Mouse (Mus musculus) heart, postnatal 0 days (tissue): Measurements from ENCODE around the gene Macc1. TPM values are rescaled to one million over a fixed set of nuclear protein-coding genes. Genes with fewer than 3 reads are reported as not detected.

Experiments used
- ATAC-seq: fragments of 200-750 bp; cut with Nextera tagmentation; 2 replicates; pipeline ENCODE4 v1.8.0; 2017; ENCODE audit warnings: low read depth, moderate number of reproducible peaks, moderate library complexity; ENCODE audit not compliant: insufficient read depth
- DNase-seq: peaks from one replicate; pipeline ENCODE4 v3.0.0-alpha.2; 2016; ENCODE audit warnings: low spot score
- H3K27ac ChIP-seq: fragments of 300-500 bp; sonication (generic); 2 replicates; pipeline ENCODE4 v1.5.1; 2014; ENCODE audit warnings: low read depth, mild to moderate bottlenecking
- H3K27me3 ChIP-seq: fragments of 300-500 bp; sonication (generic); 2 replicates; pipeline ENCODE4 v1.6.1; 2014; ENCODE audit warnings: low read length, mixed read lengths; ENCODE audit not compliant: control insufficient read depth, insufficient read depth
- H3K36me3 ChIP-seq: fragments of 300-500 bp; sonication (generic); replicated peaks from 2 replicates; pipeline ENCODE4 v1.6.1; 2014; ENCODE audit warnings: low read length, mixed read lengths; ENCODE audit not compliant: control insufficient read depth, insufficient read depth
- H3K4me1 ChIP-seq: fragments of 300-500 bp; sonication (generic); 2 replicates; pipeline ENCODE4 v1.6.1; 2014; ENCODE audit warnings: antibody characterized with exemption; ENCODE audit not compliant: control insufficient read depth, insufficient read depth
- H3K4me2 ChIP-seq: fragments of 300-500 bp; sonication (generic); 2 replicates; pipeline ENCODE4 v1.6.1; 2014; ENCODE audit warnings: low read depth, mild to moderate bottlenecking, low read length, moderate library complexity
- H3K4me3 ChIP-seq: fragments of 300-500 bp; sonication (generic); 2 replicates; pipeline ENCODE4 v1.5.1; 2014; ENCODE audit warnings: low read depth, low read length
- H3K9ac ChIP-seq: fragments of 300-500 bp; sonication (generic); replicated peaks from 2 replicates; pipeline ENCODE4 v1.6.1; 2014; ENCODE audit warnings: low read depth, low read length, mixed read lengths
- H3K9me3 ChIP-seq: fragments of 300-500 bp; sonication (generic); replicated peaks from 2 replicates; pipeline ENCODE4 v1.6.1; 2016; ENCODE audit warnings: low read length; ENCODE audit not compliant: control insufficient read depth
- CTCF ChIP-seq: IDR thresholded peaks from 2 replicates; pipeline ENCODE4 v1.5.1; 2016; ENCODE audit warnings: antibody characterized with exemption, control low read depth, low read depth
- EP300 ChIP-seq: IDR thresholded peaks from 2 replicates; pipeline ENCODE4 v1.6.1; 2016; ENCODE audit warnings: antibody characterized with exemption, low read depth
- WGBS: fragments of 180-500 bp; shearing (Covaris S2); extraction: QIAGEN DNeasy Blood & Tissue Kit; methylation state at CpG from one replicate; pipeline ENCODE4 v1.1.7; 2014; 5-methylcytosine and 5-hydroxymethylcytosine counted together
- polyA plus RNA-seq: library from polyadenylated mRNA; unstranded; fragments of >200 nt; fragmentation: Nextera tagmentation; extraction: Ambion mirVana; gene quantifications from 2 replicates; pipeline ENCODE4 v1.2.1, GENCODE M21; 2015
- total RNA-seq: library from RNA; depleted of rRNA; stranded (reverse); fragments of >200 nt; gene quantifications from 2 replicates; pipeline ENCODE4 v1.2.3, GENCODE M21; 2014; ENCODE audit warnings: low replicate concordance

Macc1 gene
- total and polyA plus RNA-seq, 2 experiments from 2014 or later = not detected

GRCm38 (mm10) chr12:119426887-119427204 lies 112.8 kb downstream of the Macc1 start:
- no peak overlapping the region for H3K27ac ChIP-seq
- TF ChIP-seq CTCF (peak; percentile 68), EP300 (no peak)
- DNase-seq (peak; percentile 54), ATAC-seq (0 out of 2 replicates have a peak, but pooled peaks have one; percentile 51)
- 62% methylated on average over 1 of the region's 1 CpGs for WGBS
- no peaks in the 10 kb centered on the region for H3K4me1 ChIP-seq
- H3K27me3 ChIP-seq = no peaks in the 10 kb centered on the region
- no peak overlapping the region for H3K4me2 ChIP-seq
- no peaks in the 10 kb centered on the region for H3K36me3 ChIP-seq
- no peak overlapping the region for H3K9ac ChIP-seq
- no peak overlapping the region for H3K4me3 ChIP-seq
- H3K9me3 ChIP-seq = no peaks in the 10 kb centered on the region

GRCm38 (mm10) chr12:119440720-119441119 lies 126.7 kb downstream of the Macc1 start:
- WGBS = 54% methylated on average over 2 of the region's 2 CpGs

GRCm38 (mm10) chr12:119450116-119450515 lies 136.0 kb downstream of the Macc1 start:
- DNase-seq (no peak), ATAC-seq (no peak)
- H3K36me3 ChIP-seq = no peaks in the 10 kb centered on the region
- TF ChIP-seq EP300 = no peak
- TF ChIP-seq CTCF = no peak
- WGBS = 76% methylated on average over 2 of the region's 2 CpGs
- no peaks in the 10 kb centered on the region for H3K9me3 ChIP-seq
- no peak overlapping the region for H3K27ac ChIP-seq
- no peak overlapping the region for H3K4me2 ChIP-seq
- no peak overlapping the region for H3K4me3 ChIP-seq
- no peaks in the 10 kb centered on the region for H3K27me3 ChIP-seq
- H3K9ac ChIP-seq = no peak overlapping the region
- H3K4me1 ChIP-seq = no peaks in the 10 kb centered on the region

More at GRCm38 (mm10) chr12:119440720-119441119, 126.7 kb downstream of the Macc1 start:
- H3K36me3 ChIP-seq = no peaks in the 10 kb centered on the region
- H3K9me3 ChIP-seq = no peaks in the 10 kb centered on the region
- H3K27me3 ChIP-seq = no peaks in the 10 kb centered on the region
- no peak for DNase-seq
- ATAC-seq = no peak
- H3K27ac ChIP-seq = no peak overlapping the region
- H3K4me1 ChIP-seq = no peaks in the 10 kb centered on the region
- TF ChIP-seq EP300 = no peak
- no peak for TF ChIP-seq CTCF
- no peak overlapping the region for H3K9ac ChIP-seq
- no peak overlapping the region for H3K4me2 ChIP-seq
- no peak overlapping the region for H3K4me3 ChIP-seq

GRCm38 (mm10) chr12:119451232-119451631 lies 137.2 kb downstream of the Macc1 start:
- Histone ChIP-seq H3K27ac (no peak overlapping the region), H3K9me3 (no peaks in the 10 kb centered on the region), H3K4me1 (no peaks in the 10 kb centered on the region), H3K4me2 (no peak overlapping the region), H3K9ac (no peak overlapping the region), H3K36me3 (no peaks in the 10 kb centered on the region), H3K27me3 (no peaks in the 10 kb centered on the region), H3K4me3 (no peak overlapping the region)
- ATAC-seq (no peak), DNase-seq (no peak)
- WGBS = 59% methylated on average over 3 of the region's 3 CpGs
- TF ChIP-seq CTCF (no peak), EP300 (no peak)

GRCm38 (mm10) chr12:119454076-119454475 lies 140.0 kb downstream of the Macc1 start:
- DNase-seq (no peak), ATAC-seq (no peak)
- TF ChIP-seq EP300 (no peak), CTCF (no peak)
- Histone ChIP-seq H3K4me1 (no peaks in the 10 kb centered on the region), H3K4me3 (no peak overlapping the region), H3K9ac (no peak overlapping the region), H3K9me3 (no peaks in the 10 kb centered on the region), H3K4me2 (no peak overlapping the region), H3K27ac (no peak overlapping the region), H3K36me3 (no peaks in the 10 kb centered on the region), H3K27me3 (no peaks in the 10 kb centered on the region)
- WGBS = 26% methylated on average over 1 of the region's 1 CpGs
